Mouse (Mus musculus) cortical plate, adult 2 months (tissue): ENCODE results near the gene Olfr1467. TPM values are rescaled to one million over a fixed set of nuclear protein-coding genes. Genes with fewer than 3 reads are reported as not detected.

Experiments
- H3K27ac ChIP-seq: fragments of 200-500 bp; 2 replicates; pipeline ENCODE4 v1.5.1; 2012; ENCODE audit warnings: low read length, control low read depth, inconsistent platforms; ENCODE audit not compliant: insufficient read depth
- H3K4me1 ChIP-seq: fragments of 200-500 bp; 2 replicates; pipeline ENCODE4 v1.6.1; 2011; ENCODE audit warnings: low read length; ENCODE audit not compliant: control insufficient read depth, insufficient read depth
- H3K4me3 ChIP-seq: fragments of 200-500 bp; 2 replicates; pipeline ENCODE4 v1.5.1; 2011; ENCODE audit warnings: mild to moderate bottlenecking, low read length, control low read depth; ENCODE audit not compliant: insufficient read depth
- CTCF ChIP-seq: fragments of 200-500 bp; IDR thresholded peaks from 2 replicates; pipeline ENCODE4 v1.5.1; 2011; ENCODE audit warnings: mild to moderate bottlenecking, control low read depth, low read length; ENCODE audit not compliant: insufficient read depth; ENCODE audit errors: extremely low read depth
- POLR2A ChIP-seq: fragments of 200-500 bp; IDR thresholded peaks from 2 replicates; pipeline ENCODE4 v1.6.1; 2011; ENCODE audit warnings: mild to moderate bottlenecking, low read length, control low read depth; ENCODE audit not compliant: insufficient read depth; ENCODE audit errors: extremely low read depth
- polyA plus RNA-seq: library from polyadenylated mRNA; depleted of rRNA; stranded (reverse); fragments of >200 nt; gene quantifications from 2 replicates; pipeline ENCODE4 v1.2.3, GENCODE M21; 2012; rRNA removed

Gene Olfr1467
- not detected in 2 replicates for polyA plus RNA-seq

DNA sequence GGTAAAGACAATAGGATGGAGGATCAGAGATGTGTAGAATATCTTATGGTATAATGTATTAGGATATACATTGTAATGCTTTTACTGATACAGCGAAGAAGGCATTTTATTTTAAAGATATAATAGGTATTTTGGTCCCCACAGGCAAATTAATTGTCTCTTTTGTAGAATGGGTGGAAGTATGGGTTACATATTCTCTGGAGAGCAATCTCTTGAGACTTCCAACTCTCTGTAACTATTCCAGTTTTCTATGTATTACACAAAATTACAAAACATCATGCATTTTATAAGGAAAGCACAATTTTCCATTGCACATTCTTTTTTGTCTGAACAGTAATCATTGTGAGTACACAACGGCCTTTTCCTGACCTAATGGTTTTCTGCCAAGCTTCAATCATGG is at the start of gene Olfr1467:
Gene Olfr1467, plus strand, starts transcription at position 301 of the 400 bp plus-strand sequence.
- no peaks in the 10 kb centered on the region for H3K4me1 ChIP-seq
- no peak within 1 kb of the TSS for H3K4me3 ChIP-seq
- TF ChIP-seq POLR2A: no peak
- no peak within 1 kb of the TSS for H3K27ac ChIP-seq

- H3K4me3 ChIP-seq: no peak within 1 kb of the TSS
- H3K27ac ChIP-seq: no peak within 1 kb of the TSS
- no peaks in the 10 kb centered on the region for H3K4me1 ChIP-seq
- TF ChIP-seq CTCF: no peak
These were observed 46.6 kb upstream of the Olfr1467 start, which contains the start of gene Olfr1465 for GRCm38 (mm10) chr19:13315441-13315840. Gene Olfr1465, minus strand, starts transcription at chr19:13315541.

DNA sequence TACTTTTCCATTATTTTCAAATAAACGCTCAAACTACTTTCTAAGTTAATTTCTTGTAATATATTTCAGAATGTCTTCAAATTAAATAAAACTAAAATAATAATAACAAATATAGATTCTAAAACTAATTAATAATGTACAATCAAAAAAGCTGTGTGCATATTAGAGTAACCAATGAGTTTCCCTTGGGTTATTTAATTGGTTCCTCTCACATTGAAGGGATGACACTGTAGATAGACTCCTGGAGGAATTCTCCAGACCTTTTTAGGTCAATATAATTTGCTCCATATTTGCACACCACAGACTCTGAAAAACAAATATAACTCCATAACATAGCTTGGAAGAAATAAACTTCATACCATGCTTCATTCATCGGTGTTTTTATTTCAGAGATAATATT is 23.5 kb upstream of the Olfr1467 start, which contains the start of gene Olfr1466:
Gene Olfr1466, plus strand, starts transcription at position 301 of the 400 bp plus-strand sequence.
- TF ChIP-seq CTCF: no peak
- no peak for TF ChIP-seq POLR2A

GRCm38 (mm10) chr19:13407549-13407948 is 45.5 kb downstream of the Olfr1467 start, which contains the start of gene Olfr1469:
Gene Olfr1469, plus strand, starts transcription at chr19:13407849.
- TF ChIP-seq POLR2A (no peak), CTCF (no peak)
- Histone ChIP-seq H3K4me1 (no peaks in the 10 kb centered on the region), H3K27ac (no peak within 1 kb of the TSS), H3K4me3 (no peak within 1 kb of the TSS)

More for the DNA sequence above, 23.5 kb upstream of the Olfr1467 start, which contains the start of gene Olfr1466:
- no peak within 1 kb of the TSS for H3K4me3 ChIP-seq
- H3K27ac ChIP-seq: no peak within 1 kb of the TSS
- H3K4me1 ChIP-seq: no peaks in the 10 kb centered on the region

Other genes with a start within 250 kb of the Olfr1467 start
- gene Olfr1459, start 212.7 kb upstream of the Olfr1467 start, polyA plus RNA-seq: not detected in 2 replicates
- not detected in 2 replicates for gene Olfr1461, start 199.2 kb upstream of the Olfr1467 start, polyA plus RNA-seq
- not detected in 2 replicates for gene Olfr1462, start 176.5 kb upstream of the Olfr1467 start, polyA plus RNA-seq
- not detected in 2 replicates for gene Olfr1463, start 130.9 kb upstream of the Olfr1467 start, polyA plus RNA-seq
- gene Olfr1465, start 46.7 kb upstream of the Olfr1467 start, polyA plus RNA-seq: not detected in 2 replicates
- not detected in 2 replicates for gene Olfr1466, start 23.4 kb upstream of the Olfr1467 start, polyA plus RNA-seq
- not detected in 2 replicates for gene Olfr1469, start 45.6 kb downstream of the Olfr1467 start, polyA plus RNA-seq
- gene Olfr1471, start 81.2 kb downstream of the Olfr1467 start, polyA plus RNA-seq: not detected in 2 replicates
- not detected in 2 replicates for gene Olfr1472, start 93.8 kb downstream of the Olfr1467 start, polyA plus RNA-seq
- gene Olfr1474, start 107.3 kb downstream of the Olfr1467 start, polyA plus RNA-seq: not detected in 2 replicates
- not detected in 2 replicates for gene Olfr1475, start 118.0 kb downstream of the Olfr1467 start, polyA plus RNA-seq
- not detected in 2 replicates for gene Olfr1477, start 138.3 kb downstream of the Olfr1467 start, polyA plus RNA-seq
- gene Olfr1480, start 165.7 kb downstream of the Olfr1467 start, polyA plus RNA-seq: not detected in 2 replicates
- not detected in 2 replicates for gene Olfr1484, start 221.3 kb downstream of the Olfr1467 start, polyA plus RNA-seq